Mouse (Mus musculus) T-helper 17 cell (primary cell): ENCODE data around the gene Slc25a29.

Experiments used
- in situ Hi-C, 2 experiments: fragments of 300-600 bp; cut with MboI, MseI; formaldehyde crosslinking; loops; 1 replicate in 1 of 2; 2 replicates in 1 of 2; pipeline ENCODE4 v1.15.1; 2025; ENCODE audit warnings: high pct_unique_total_duplicates in 2 of 2

The Slc25a29 gene

DNA sequence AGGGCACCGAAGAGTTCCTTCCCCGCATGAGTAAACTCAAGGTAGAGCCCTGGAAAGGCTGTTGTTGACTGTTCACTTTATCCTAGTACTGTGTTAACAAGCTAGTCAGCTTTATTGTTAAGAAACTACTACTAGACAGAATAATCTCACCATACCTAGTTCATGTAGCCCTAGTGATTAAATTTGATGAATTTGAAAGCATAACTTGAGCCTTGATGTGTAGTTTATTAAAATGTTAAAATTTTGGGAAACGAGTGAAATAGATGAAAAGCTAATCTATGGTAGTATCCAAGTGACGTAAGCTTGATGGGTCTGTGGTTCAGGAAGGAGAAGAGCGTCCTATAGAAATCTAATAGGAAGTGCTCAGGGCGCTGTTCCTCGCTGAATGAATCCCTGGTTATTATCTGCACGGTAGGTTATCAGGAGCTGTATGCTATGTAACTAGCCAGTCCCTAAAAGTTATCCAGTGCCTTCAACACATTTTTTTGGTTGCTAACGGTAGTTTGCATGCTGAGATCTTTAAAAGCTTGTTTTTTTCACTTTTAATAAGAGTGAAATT lies 40.6 kb downstream of the Slc25a29 start:
- in situ Hi-C loops: no loop called here

DNA sequence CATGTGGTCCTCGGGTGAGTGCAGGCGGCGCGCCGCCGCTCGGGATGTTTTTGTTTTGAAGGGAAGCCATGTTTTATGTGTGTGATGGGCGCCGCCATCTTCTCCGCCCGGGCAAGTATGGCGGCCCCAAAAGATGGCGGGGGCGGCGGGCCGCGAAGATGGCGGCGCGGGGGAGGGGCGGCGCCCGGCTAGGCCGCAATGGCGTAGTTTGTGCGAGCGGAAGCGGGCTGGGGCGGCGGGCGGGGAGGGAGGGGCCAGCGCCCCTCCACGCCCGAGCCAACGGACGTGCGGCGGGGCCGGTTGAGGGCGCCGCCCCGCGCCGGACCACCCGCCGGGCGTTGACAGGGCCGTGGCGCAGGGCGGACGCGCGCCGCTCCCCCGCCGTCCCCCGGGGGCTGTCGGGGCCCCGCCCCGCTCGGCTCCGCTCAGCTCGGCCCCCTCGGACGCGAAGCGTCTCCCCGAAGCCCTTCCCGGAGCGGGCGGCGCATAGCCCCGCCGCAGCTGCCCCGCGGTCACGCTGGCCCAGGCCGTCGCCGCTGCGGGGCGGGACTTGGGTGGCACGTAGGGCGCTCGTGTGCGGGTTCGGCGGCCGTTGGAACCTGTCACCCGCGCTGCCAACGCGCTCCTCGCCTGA lies 41.5 kb downstream of the Slc25a29 start:
- in situ Hi-C loops: no loop called here

DNA sequence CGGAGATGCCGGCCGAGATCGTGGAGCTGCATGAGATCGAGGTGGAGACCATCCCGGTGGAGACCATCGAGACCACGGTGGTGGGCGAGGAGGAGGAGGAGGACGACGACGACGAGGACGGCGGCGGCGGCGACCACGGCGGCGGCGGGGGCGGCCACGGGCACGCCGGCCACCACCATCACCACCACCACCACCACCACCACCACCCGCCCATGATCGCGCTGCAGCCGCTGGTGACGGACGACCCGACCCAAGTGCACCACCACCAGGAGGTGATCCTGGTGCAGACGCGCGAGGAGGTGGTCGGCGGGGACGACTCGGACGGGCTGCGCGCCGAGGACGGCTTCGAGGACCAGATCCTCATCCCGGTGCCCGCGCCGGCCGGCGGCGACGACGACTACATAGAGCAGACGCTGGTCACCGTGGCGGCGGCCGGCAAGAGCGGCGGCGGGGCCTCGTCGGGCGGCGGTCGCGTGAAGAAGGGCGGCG lies 42.2 kb downstream of the Slc25a29 start:
- in situ Hi-C loops: no loop called here

DNA sequence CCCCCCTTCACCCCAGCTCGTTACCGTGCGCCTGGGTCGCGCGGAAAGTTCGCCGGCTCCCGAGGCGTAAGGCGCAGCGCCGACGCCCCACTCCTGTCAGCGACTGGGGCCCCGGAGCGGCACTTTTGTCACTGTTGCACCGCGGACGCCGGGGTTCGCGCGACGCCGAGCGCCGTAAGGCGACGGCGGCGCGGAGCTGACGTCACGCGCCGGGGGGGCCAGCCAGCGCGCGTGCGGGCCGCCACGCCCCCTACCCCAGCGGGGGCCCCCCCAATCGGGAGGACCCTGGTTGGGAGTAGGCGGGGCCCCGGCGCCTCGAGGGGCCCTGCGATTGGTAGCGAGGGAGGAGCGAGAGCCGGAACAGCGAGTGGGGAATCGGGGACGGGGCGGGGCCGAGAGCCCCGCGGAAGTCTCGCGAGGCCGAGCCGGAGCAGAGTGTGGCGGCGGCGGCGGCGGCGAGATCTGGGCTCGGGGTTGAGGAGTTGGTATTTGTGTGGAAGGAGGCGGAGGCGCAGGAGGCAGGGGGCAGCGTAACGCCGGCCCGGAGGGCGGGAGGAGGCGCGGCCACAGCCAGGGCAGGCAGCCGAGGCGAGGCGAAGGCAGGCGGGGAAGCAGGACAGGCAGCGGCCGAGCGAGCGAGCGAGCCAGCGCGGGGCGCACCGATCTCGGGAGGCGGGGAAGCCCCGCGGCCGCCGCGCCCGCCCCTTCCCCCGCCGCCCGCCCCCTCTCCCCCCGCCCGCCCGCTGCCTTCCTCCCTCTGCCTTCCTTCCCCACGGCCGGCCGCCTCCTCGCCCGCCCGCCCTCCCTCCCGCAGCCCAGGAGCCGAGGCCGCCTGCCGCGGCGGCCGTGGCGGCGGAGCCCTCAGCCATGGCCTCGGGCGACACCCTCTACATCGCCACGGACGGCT lies 42.9 kb downstream of the Slc25a29 start, which contains the start of gene Yy1:
TSS of gene Yy1 (plus strand) at position 428 of the 907 bp plus-strand sequence.
- in situ Hi-C loops: no loop called here

DNA sequence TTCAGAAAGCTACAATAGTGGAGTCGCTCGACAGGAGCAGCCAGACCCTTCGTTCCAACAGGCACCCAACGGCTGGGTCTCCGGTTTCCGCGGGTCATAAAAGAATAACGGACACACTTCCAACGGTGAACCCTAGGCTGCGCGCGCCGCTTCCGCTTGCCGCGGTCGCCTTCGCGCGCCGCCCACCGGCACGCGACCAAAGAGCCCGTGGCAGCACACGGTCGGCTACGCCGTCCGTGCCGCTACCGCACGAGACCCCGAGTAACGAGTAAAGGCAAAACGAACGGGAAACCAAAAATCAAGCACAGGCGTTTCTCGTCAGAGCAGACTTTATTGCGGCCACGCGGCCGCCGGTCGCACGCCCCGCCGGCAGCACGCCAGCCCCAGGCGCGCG lies 43.5 kb downstream of the Slc25a29 start:
- in situ Hi-C loops: no loop called here

DNA sequence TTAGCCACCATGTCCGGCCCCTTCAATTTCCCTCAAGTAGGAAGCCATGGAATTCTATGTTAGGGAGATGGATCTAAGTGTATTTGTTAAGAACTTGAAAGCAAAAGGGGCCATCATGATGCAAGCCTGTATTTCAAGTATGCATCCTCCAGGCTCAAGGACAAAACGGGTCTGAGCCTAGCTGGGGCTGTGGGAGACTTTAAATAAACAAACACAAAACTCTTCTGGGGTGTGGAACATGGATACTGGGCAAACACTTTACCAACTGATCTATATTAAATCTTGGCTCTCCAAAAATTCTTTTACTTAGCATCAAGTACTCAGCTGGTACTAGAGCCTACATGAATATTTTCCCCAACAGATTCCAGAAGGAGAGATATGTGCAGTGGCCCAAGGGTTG lies 48.4 kb downstream of the Slc25a29 start:
- in situ Hi-C loops: no loop called here

DNA sequence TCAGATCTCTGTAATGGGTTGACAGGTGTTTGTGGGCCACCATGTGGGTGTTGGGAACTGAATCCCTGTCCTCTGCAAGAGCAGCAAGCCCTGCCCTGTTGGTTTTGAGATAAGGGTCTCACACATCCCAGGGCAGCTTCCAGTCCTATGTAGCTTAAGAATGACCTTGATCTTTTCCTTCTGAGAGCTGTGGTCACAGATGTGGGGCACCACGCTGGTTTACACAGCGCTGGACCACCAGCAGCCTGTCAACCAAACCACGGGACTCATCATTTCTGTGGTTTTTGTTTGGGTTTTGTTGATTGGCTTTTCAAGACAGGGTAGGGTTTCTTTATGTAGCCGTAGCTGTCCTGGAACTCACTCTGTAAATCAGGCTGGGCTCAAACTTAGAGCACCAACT lies 50.5 kb downstream of the Slc25a29 start:
- in situ Hi-C loops: no loop called here

DNA sequence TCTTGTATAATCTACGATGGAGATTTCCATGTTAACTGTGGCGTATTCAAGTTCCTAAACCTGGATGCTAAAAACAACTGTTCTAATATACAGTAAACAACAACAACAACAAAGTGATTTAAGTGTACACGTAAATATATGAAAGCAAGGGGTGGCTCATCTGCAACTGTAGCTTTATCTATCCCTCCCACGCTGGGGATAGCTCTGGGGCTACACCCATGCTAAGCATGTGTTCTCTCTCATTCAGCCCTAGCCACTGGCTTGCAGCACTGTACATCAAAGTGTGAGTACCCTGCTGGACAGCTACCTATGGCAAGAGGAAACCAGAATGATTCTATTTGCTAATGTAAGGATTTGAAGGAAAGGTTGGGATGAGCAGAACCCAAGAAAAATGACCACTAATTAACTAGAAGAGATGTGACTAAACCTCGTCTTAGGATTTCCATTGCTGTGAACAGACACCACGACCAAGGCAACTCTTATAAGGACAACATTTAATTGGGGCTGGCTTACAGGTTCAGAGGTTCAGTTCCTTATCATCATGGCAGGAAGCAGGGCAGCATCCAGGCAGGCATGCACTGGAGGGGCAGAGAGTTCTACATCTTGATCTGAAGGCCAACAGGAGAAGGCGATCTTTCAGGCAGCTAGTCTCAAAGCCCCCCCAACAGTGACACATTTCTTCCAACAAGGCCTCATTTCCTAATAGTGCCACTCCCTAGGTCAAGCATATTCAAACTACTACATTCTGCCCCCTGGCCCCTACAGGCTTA lies 55.4 kb downstream of the Slc25a29 start:
- in situ Hi-C loops: no loop called here
